Mouse (Mus musculus): ENCODE results near the gene Rab17.

- TF ChIP-seq EP300 (IDR thresholded peaks at IDR 0.05; ENCODE audit: insufficient read depth, low read depth, low read length) = no peak
- TF ChIP-seq CTCF (IDR thresholded peaks at IDR 0.05; ENCODE audit: low read depth, low read length) = no peak
- no peak for TF ChIP-seq POLR2A (IDR thresholded peaks at IDR 0.05; ENCODE audit: insufficient read depth, low read length)
Observed at GRCm38 (mm10) chr1:90945171-90945570, 24.3 kb downstream of the Rab17 start.
